Mouse (Mus musculus) monocyte, adult 5-6 weeks (primary cell): ENCODE results near the gene Bmpr2. TPM values are rescaled to one million over a fixed set of nuclear protein-coding genes. Genes with fewer than 3 reads are reported as not detected.
"Not testable (repeated sequence)": the region's sequence is repeated elsewhere in the genome, so short reads cannot be mapped to it uniquely, and the experiment has no call there.

Source experiments
- ATAC-seq: fragments of 153-309, 156-312 bp; replicated peaks from 2 replicates; pipeline ENCODE4 v1.8.0; 2017; ENCODE audit warnings: mild to moderate bottlenecking; ENCODE audit not compliant: low TSS enrichment, insufficient number of reproducible peaks, severe bottlenecking, poor library complexity, low FRiP score
- total RNA-seq: library from RNA; stranded (forward); fragments of 200-1000, 200-491, 200-594 nt; gene quantifications from 3 replicates; pipeline ENCODE4 v1.2.3, GENCODE M21; 2017

Bmpr2 gene
- total RNA-seq: 26.9 to 32.0 TPM (median 27.5 TPM) in 3 replicates

DNA sequence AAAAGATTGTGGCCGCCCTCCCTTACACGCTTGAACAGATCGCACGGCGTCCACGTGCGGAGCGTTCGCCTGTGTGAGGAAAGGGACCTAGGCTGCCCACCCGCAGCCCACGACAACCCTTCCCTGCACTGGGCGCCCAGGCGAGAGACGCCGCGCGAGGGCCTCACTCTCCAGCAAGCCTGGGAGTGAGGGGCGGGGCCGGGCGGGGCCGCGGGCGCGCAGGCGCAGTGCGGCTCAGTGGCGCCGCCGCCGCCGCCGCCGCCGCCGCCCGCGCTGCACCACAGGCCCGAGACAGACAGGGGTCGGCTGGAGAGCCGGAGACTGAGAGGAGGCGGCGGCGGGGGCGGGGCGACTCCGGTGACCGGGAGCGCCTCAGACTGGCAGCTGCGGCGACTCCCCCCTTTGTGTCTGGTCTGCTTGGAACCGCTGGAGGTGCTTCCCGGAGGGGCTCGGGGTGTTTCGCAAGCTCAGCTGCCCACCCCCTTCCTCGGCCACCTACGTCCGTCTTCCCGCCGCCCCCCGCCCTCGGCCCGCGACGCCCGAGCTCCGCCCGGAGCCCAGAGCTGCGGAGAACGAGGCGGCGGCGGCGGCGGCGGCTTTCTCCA is at the start of gene Bmpr2:
Bmpr2 (plus strand) TSS at position 237 of the 605 bp plus-strand sequence.
- peak; percentile 74 for ATAC-seq

DNA sequence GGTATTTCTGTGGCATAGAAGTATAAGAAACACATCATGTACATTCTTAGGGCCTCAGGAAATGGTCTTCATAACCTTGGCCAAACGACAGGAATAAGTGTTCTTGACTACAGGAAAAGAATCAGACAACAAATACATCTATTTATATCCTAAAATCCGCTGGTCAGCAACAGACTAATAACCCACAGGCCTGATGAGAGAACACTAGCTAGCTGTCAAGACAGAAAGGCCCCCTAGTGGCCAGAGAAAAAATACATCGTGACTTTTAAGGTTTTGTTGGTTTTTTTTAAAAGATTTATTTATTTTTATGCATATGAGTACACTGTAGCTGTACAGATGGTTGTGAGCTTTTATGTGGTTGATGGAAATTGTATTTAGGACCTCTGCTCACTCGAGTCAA is 43.3 kb upstream of the Bmpr2 start:
- ATAC-seq: no peak

DNA sequence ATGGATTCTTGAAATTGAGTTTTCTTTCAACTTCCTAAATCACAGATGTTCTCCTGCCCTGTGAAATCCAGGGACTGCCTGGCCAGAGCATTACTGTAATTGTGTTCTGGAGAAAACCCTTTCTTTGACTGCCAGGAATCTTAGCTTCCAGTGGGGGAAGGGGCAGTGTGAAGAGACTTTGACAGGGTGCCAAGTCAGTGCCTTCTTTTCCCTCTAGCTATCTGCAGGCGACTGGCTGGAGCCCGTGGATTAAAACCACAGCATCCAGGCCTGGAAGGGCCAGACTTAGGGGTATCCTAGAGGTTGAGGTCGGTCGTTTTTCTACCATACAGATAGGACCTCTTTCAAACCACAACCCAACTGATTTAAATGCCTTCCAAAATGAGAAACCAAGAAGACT is 37.5 kb upstream of the Bmpr2 start:
- no peak for ATAC-seq

DNA sequence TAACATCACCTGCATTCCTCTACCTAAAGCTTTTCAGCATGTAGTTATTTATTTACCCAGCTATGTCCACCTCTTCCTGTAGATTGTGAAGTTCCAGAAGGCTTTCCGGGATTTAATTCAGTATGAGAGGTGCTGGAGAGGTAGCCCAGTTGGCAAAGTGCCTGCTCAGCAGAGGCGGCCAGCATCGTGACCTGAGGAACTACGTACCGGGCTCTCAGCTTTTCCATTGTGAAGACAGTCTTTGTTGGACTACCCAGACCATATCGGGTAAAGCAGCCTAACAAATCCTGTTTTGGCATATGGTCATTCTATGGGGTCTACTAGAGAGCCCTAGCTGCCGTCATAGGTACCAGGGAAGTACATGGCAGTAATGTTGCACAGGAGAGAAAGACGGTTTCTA is 33.1 kb upstream of the Bmpr2 start:
- no peak for ATAC-seq

DNA sequence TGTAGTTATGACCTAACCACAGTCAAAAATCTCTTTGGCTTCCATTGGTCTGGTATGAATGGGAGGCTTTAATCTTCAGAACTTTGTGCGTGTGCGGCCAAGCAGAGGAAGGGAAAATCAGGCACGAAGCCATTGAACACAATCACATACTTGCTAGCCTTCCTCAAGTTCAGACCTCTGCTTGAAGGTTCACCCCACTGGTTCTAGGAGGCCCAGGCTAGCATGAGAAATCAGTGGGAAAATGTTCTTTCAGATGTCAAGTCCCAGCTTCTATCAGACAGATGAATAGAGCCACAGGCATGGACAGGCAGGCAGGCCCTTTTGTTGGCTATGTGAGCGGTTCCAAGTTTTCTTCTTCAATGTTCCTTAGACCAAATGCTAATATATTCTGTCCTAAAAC is 32.5 kb upstream of the Bmpr2 start:
- ATAC-seq: no peak

DNA sequence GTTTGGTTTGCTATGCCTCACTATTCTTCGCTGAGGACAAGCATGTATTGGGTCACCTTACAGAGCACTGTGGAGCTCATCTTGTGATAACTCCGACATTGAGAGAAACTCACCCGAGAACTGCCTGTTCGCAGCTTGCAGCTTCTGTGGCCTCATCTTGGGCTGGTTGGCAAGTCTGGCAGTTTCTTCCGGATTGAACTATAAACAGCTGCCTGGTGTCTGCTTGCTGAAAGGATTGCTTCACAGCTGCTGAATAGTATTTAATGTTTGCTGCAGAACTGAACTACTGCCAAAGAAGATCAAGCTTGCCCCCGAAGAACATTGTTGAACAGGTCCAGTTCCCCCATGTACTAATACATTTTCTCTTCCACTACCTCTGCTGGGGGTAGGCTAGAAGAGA is 29.1 kb upstream of the Bmpr2 start:
- no peak for ATAC-seq

DNA sequence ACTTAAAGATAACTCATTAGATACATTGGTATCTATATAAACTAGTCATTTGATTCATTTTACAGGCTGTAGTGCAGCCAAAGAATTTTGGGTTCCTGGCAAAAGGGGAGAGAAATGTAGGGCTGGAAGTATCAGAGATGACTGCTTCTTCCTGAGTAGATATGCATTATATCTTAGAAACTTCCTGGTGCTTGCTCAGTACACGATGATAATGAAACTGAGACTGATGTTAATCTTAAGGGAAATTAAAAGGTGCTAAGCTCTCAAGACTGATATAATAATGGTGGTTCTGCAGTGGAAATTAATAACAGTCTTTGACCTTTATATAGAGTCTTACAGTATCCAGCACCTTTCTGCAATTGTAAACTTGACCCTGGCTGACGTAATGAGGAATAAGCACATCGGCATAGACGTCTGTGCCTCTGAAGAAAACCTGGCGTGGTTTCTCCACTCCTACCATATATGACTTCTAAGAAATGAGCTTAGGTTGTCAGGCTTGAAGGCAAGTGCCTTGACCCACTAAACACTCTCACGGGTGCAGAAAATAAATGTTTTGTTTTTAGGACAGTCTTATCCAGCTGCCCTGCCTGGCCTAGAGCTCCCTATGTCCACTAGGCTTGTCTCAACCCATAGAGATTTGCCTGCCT is 24.3 kb upstream of the Bmpr2 start:
- no peak for ATAC-seq

DNA sequence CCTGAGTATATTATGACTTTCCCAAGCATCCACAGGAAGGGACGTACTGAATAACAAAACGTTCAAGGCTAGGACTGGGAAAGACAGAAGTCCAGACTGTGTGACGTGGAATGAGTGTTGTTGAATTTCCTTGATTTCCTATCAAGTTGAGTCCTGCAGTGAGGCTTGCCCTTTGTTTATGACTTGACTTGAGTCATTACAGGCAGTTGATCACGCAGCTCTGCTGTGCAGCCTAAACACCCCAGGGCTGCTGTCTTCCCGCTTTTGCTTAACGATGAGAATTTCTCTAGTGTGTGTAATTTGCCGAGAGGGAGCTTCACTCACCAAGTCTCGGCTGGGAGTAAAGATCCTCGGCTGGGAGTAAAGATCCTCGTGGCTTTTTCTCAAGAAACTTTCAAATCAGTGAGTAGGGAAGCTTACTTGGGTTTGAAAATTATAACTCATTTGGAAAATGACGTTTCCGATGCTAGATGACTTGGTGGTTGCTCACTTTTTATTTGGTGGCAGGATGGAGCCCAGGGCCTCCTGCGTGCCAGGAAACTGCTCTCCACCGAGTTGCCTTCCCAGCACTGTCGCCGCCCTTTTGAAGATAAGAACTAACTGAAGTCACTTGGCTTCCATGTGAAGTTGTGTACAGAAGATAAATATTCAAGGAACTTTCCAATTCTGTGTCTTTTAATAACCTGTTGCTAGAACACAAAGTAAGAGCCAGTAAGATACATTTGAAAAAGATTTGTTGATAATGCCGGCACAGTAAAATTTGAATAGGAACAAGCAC is 23.4 kb upstream of the Bmpr2 start:
- ATAC-seq: no peak

DNA sequence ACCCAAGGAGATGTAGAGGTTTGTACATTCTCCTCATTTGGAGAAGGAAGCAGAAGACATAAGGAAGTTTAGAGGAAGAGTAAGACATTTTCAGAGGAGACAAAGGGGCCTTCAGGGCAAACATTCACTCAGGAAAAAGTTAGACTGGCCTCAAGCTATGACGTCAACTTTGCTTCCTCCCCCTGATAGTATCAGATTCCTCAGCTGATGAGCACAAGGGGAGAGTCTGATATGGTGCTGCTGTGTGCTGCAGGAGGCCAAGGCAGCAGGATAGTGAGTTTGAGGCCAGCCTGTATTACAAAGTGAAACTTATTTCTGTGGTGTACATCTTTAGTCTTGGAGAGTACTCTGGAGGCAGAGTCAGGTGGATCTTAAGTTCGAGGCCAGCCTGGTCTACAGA is 14.2 kb upstream of the Bmpr2 start:
- no peak for ATAC-seq

DNA sequence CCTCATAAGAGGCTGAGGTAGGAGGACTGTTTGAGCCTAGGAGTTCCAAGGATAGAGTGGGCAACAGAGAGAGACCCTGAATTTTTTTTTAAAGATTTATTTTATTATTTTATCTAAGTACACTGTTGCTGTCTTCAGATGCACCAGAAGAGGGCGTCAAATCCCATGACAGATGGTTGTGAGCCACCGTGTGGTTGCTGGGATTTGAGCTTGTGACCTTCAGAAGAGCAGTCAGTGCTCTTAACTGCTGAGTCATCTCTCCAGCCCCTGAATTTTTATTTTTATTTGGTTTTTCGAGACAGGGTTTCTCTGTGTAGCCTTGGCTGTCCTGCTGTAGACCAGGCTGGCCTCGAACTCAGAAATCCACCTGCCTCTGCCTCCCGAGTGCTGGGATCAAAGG is 13.5 kb upstream of the Bmpr2 start:
- ATAC-seq: not testable (repeated sequence)

DNA sequence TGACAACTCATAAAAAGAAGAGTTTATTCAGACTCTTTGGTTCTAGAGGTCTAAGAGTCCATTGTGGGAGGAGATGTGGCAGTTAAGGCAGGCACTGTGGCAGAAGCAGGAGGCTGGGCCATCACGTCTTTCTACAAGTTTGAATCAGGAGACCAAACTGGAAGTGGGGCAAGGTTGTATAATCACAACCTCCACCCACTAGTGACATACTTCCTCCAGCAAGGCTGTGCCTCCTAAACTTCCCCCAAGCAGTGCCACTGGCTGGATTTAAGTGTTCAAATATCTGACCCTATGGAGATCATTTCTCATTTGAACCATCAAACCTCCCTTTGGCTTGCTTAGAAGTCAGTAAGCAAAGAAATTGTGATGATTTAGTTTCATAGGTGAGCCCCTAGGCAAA is 7.9 kb upstream of the Bmpr2 start:
- ATAC-seq: 0 out of 2 replicates have a peak, but pooled peaks have one; percentile 47

DNA sequence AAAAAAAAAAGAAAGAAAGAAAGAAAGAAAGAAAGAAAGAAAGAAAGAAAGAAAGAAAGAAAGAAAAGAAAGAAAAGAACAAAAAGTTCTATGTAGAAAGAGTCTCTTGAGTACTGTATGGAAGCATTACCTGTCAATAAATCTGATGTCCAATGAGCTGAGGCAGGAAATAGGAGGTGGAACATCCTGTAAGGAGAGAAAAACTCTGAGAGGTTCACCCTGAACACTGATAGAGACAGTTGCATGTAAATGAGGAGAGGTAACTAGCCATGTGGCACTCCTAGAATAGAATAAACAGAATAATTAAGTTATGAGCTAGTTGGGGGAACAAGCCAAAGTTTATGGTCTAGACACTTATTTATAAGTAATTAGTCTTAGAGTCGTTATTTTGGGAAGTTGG is 4.9 kb upstream of the Bmpr2 start:
- ATAC-seq: no peak

DNA sequence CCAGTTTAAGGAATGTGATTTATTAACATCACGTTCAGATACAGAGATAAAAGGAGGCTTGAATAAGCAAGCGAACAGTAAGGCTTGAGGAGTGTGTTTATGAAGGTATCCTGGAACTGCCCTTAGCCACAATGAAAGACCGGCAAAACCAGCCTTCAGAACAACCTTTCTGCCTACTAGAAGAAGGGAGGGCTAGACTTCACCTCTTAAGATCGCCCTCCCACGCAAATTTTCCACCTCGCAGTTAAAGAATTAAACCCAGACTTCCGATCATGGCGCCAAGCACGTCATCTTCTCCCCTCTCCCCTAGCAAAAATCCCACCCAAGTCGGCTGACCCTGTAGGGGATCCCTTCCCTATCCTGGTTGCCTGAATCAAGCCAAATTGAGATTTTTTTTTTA is 992 bp upstream of the Bmpr2 start:
- no peak for ATAC-seq

DNA sequence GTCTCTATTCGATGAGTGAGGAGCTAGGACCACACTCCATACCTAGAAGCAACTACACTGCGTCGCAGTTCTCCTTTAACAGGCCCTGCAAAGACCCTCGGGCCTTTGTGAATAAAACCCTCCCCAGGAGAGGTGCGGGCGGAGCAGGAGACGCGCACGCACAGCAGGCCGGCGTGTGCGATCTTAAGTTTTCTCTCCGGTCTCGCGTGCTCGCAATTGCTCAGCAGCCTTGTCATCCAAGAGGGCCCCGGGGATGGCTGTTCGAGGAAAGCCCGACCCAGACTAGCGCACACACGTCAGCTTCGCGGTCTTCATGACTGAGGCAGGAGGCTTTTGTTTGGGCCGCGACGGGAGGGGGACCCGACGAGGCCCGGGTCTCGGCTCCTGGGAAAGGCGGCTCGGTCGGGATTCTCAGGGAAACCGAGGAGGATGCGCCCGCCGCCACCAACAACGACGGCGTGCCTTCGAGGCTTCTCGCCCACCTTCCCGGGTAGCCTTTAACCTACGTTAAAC is 493 bp upstream of the Bmpr2 start:
- ATAC-seq: peak; percentile 27; the same call in 1 of the 2 replicates

DNA sequence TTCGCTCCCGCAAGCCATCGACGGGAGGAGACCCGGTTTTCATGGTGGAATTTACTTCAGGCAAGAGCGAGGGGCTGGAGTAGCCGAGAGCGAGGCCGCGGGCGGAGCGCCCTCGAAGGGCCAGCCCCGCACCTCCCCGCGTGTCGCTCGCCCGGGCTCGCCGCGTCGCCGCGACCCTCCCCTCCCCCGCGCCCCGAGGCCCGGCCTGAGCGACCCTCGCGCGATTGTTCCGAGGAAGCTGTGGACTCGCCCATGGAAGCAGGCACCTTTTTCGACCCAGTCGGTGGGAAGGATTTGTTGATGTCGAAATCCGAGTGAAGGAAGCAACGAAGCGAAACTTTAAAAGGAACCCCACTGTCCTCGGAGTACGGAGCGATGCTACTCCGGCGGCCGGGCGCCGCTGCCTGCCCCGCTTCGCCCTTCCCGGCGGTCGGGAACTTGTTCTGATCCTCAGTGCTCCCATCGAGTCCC is 616 bp downstream of the Bmpr2 start:
- peak; percentile 37; the same call in 1 of the 2 replicates for ATAC-seq

DNA sequence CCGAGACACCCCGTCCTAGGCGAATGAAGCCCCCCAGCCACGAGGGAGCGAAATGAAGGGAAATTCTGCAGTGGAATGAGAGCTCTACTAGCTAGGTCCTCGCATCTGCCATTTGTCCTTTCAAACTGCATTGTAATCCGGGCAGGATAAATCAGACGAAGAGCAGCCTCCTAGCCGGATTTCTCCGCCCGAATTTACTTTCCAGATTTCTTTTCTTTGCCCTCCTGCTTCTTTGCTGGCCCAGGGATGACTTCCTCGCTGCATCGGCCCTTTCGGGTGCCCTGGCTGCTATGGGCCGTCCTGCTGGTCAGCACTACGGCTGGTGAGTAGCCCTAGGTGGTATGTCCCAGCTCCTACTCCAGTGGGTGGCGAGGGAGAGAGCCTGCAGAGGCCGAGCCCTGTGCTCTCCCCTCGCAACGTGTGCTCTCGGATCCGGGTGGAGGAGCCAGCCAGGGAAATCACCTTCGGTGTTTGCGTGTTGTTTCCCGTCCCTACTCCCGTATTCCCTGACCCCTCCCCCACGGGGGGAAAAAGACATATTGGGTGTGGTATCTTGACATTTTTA is 1.3 kb downstream of the Bmpr2 start:
- 0 out of 2 replicates have a peak, but pooled peaks have one; percentile 15 for ATAC-seq

DNA sequence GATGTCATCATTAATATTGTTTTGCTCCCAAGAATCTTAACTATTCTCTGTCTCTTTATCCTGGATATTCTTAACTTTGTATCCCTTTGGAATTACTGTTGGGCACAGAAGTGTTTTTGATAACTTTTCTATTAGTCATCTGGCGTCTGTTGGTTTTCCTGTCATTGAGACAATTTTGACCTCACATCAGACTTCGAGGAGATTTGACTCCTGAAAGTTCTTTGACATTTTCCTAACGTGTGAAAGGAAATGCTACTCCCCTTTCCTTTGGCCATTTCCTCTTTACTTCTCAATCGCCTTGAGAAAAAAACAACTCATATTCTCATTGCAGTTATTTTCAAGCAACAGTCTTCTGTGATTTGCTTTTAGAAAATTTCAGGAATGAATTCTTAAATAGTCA is 2.1 kb downstream of the Bmpr2 start:
- ATAC-seq: no peak

DNA sequence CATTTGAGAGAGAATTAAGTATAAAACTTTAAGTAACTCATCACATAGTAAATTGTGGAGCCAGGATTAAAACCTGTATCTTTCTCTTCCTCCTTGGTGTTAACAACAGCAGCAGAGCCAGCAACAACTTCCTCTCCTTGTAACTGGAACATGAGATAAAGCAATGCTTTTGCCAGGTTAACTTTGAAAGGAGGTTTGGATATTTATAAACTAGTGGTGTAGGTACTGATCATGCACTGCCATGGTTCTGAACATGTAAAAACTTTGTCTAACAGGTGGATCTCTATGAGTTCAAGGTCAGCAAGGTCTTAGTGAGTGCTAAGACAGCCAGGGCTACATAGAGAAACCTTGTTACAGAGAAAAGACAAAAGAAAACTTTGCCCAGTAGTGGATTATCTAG is 3.4 kb downstream of the Bmpr2 start:
- ATAC-seq: no peak

DNA sequence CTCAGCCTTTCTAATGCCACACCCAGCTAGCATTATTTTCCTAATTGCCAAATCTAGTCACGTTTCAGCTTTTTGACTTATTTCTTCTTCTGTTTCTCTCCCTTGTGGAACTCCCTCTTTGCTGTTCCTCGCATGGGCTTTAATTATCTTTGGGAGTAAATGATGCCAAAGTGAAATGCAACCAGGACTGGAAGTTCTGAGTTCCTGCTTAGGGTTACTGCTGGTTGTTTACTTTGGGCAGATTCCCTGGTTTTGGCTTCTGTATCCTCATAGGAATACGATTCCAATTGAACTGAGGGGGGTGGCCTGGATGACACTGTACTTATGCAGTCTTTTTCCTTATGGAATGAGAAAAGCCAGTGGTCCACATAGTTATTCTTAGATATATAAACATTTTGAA is 8.7 kb downstream of the Bmpr2 start:
- no peak for ATAC-seq
